Mouse (Mus musculus) heart, adult 2 months (tissue): Measurements from ENCODE around the gene Rbbp6. TPM values are rescaled to one million over a fixed set of nuclear protein-coding genes. Genes with fewer than 3 reads are reported as not detected.

Source experiments
- DNase-seq, 2 experiments: peaks; one replicate each; pipeline ENCODE4 v3.0.0; 2021
- H3K27ac ChIP-seq: fragments of 200-600 bp; 2 replicates; pipeline ENCODE4 v1.8.1; 2022
- H3K27me3 ChIP-seq: fragments of 200-500 bp; 2 replicates; pipeline ENCODE4 v1.6.1; 2012; ENCODE audit warnings: mild to moderate bottlenecking, low read length, inconsistent platforms, mixed read lengths; ENCODE audit not compliant: control insufficient read depth, insufficient read depth
- H3K36me3 ChIP-seq: fragments of 200-500 bp; 2 replicates; pipeline ENCODE4 v1.6.1; 2012; ENCODE audit warnings: low read length, inconsistent platforms; ENCODE audit not compliant: control insufficient read depth, insufficient read depth
- H3K4me1 ChIP-seq: fragments of 200-500 bp; 2 replicates; pipeline ENCODE4 v1.6.1; 2011; ENCODE audit warnings: low read length; ENCODE audit not compliant: control insufficient read depth, insufficient read depth
- H3K4me3 ChIP-seq: fragments of 200-600 bp; 2 replicates; pipeline ENCODE4 v1.8.1; 2022
- H3K79me2 ChIP-seq: fragments of 200-500 bp; replicated peaks from 2 replicates; pipeline ENCODE4 v1.6.1; 2012; ENCODE audit warnings: mild to moderate bottlenecking, inconsistent platforms, low read length, moderate library complexity, mixed read lengths; ENCODE audit not compliant: control insufficient read depth, insufficient read depth
- H3K9ac ChIP-seq: fragments of 200-500 bp; 2 replicates; pipeline ENCODE4 v1.6.1; 2012; ENCODE audit warnings: low read depth, mild to moderate bottlenecking, control low read depth, inconsistent platforms, low read length, mixed read lengths
- CTCF ChIP-seq: fragments of 200-600 bp; IDR thresholded peaks from 2 replicates; pipeline ENCODE4 v1.8.1; 2022; ENCODE audit warnings: antibody characterized with exemption, mild to moderate bottlenecking, moderate library complexity
- EP300 ChIP-seq: fragments of 200-500 bp; IDR thresholded peaks from 2 replicates; pipeline ENCODE4 v1.6.1; 2011; ENCODE audit warnings: low read depth, low read length, control low read depth; ENCODE audit not compliant: insufficient read depth
- POLR2A ChIP-seq: fragments of 200-500 bp; IDR thresholded peaks from 2 replicates; pipeline ENCODE4 v1.6.1; 2011; ENCODE audit warnings: mild to moderate bottlenecking, low read depth, low read length, control low read depth; ENCODE audit not compliant: insufficient read depth
- WGBS: fragments of 180-500 bp; shearing (Covaris S2); methylation state at CpG from one replicate; pipeline ENCODE4 v1.1.7; 2018; 5-methylcytosine and 5-hydroxymethylcytosine counted together
- intact Hi-C: fragments of 180-260 bp; cut with DNase I; formaldehyde crosslinking; loops from one replicate; pipeline ENCODE4 v1.15.1; 2025
- polyA plus RNA-seq: library from polyadenylated mRNA; depleted of rRNA; stranded (reverse); fragments of >200 nt; gene quantifications from 2 replicates; pipeline ENCODE4 v1.2.3, GENCODE M21; 2012
- total RNA-seq, 2 experiments: library from RNA; stranded (reverse); gene quantifications; 2 replicates each; pipeline ENCODE4 v1.2.3; 2021

Gene Rbbp6
- total and polyA plus RNA-seq, 3 experiments = 9.0 to 29.8 (median 28.9) TPM

- no peaks in the 10 kb centered on the region for H3K79me2 ChIP-seq
- no peak for DNase-seq
- no peaks in the 10 kb centered on the region for H3K4me1 ChIP-seq
- TF ChIP-seq POLR2A (no peak), CTCF (0 out of 2 replicates have a peak, but pooled peaks have one; percentile 21), EP300 (no peak)
- peaks cover 18% of the 10 kb centered on the region for H3K36me3 ChIP-seq
- 64% methylated on average over 3 of the region's 3 CpGs for WGBS
- no peak overlapping the region for H3K4me3 ChIP-seq
- intact Hi-C loops = no loop called here
- H3K27ac ChIP-seq = no peak overlapping the region
- H3K9ac ChIP-seq = no peak overlapping the region
- no peaks in the 10 kb centered on the region for H3K27me3 ChIP-seq
Measured at GRCm38 (mm10) chr7:122998189-122998588, 32.7 kb downstream of the Rbbp6 start.

- no peaks in the 10 kb centered on the region for H3K79me2 ChIP-seq
- no peaks in the 10 kb centered on the region for H3K4me1 ChIP-seq
- H3K27me3 ChIP-seq = no peaks in the 10 kb centered on the region
- DNase-seq = no peak
- TF ChIP-seq EP300 (no peak), CTCF (no peak), POLR2A (no peak)
- 69% methylated on average over 11 of the region's 11 CpGs for WGBS
- intact Hi-C loops = loop anchor here (5.0 kb wide), 1 partner anchor 182 kb away; no protein-coding TSS in a partner anchor
- H3K27ac ChIP-seq = no peak overlapping the region
- H3K9ac ChIP-seq = no peak overlapping the region
- no peak overlapping the region for H3K4me3 ChIP-seq
- H3K36me3 ChIP-seq = peaks cover 15% of the 10 kb centered on the region
Measured at GRCm38 (mm10) chr7:122999871-123000396, 34.4 kb downstream of the Rbbp6 start.

GRCm38 (mm10) chr7:123000796-123001195, 35.3 kb downstream of the Rbbp6 start:
- intact Hi-C loops = loop anchor here (5.0 kb wide), 1 partner anchor 182 kb away; no protein-coding TSS in a partner anchor
- H3K27me3 ChIP-seq = no peaks in the 10 kb centered on the region
- no peak for DNase-seq
- H3K36me3 ChIP-seq = peaks cover 15% of the 10 kb centered on the region
- TF ChIP-seq CTCF = no peak
- no peak for TF ChIP-seq EP300
- TF ChIP-seq POLR2A = no peak
- no peak overlapping the region for H3K9ac ChIP-seq
- 86% methylated on average over 16 of the region's 16 CpGs for WGBS
- no peaks in the 10 kb centered on the region for H3K79me2 ChIP-seq
- H3K4me3 ChIP-seq = no peak overlapping the region
- no peak overlapping the region for H3K27ac ChIP-seq
- H3K4me1 ChIP-seq = no peaks in the 10 kb centered on the region

- intact Hi-C loops = loop anchor here (5.0 kb wide), 1 partner anchor 181 kb away; no protein-coding TSS in a partner anchor
- H3K4me1 ChIP-seq = no peaks in the 10 kb centered on the region
- peaks cover 13% of the 10 kb centered on the region for H3K36me3 ChIP-seq
- no peak overlapping the region for H3K27ac ChIP-seq
- H3K4me3 ChIP-seq = no peak overlapping the region
- H3K27me3 ChIP-seq = no peaks in the 10 kb centered on the region
- TF ChIP-seq EP300 = no peak
- no peak for TF ChIP-seq POLR2A
- TF ChIP-seq CTCF = no peak
- 75% methylated on average over 20 of the region's 20 CpGs for WGBS
- no peak overlapping the region for H3K9ac ChIP-seq
- DNase-seq = peak; percentile 30 to 34
- H3K79me2 ChIP-seq = no peaks in the 10 kb centered on the region
Measured at GRCm38 (mm10) chr7:123001341-123002027, 36.0 kb downstream of the Rbbp6 start.

GRCm38 (mm10) chr7:123002028-123002410, 36.5 kb downstream of the Rbbp6 start:
- Histone ChIP-seq H3K9ac (no peak overlapping the region), H3K36me3 (peaks cover 11% of the 10 kb centered on the region), H3K4me3 (no peak overlapping the region), H3K27me3 (no peaks in the 10 kb centered on the region), H3K27ac (no peak overlapping the region), H3K79me2 (no peaks in the 10 kb centered on the region), H3K4me1 (no peaks in the 10 kb centered on the region)
- intact Hi-C loops = loop anchor here (5.0 kb wide), 1 partner anchor 180 kb away; no protein-coding TSS in a partner anchor
- DNase-seq = no peak
- WGBS = 90% methylated on average over 6 of the region's 6 CpGs
- TF ChIP-seq CTCF (no peak), EP300 (no peak), POLR2A (no peak)

GRCm38 (mm10) chr7:123003207-123003606, 37.7 kb downstream of the Rbbp6 start:
- 74% methylated on average over 4 of the region's 4 CpGs for WGBS
- Histone ChIP-seq H3K9ac (no peak overlapping the region), H3K4me3 (no peak overlapping the region), H3K27me3 (peaks cover 1% of the 10 kb centered on the region; the same call in 1 of the 2 replicates), H3K27ac (no peak overlapping the region), H3K36me3 (peaks cover 11% of the 10 kb centered on the region), H3K4me1 (no peaks in the 10 kb centered on the region), H3K79me2 (no peaks in the 10 kb centered on the region)
- TF ChIP-seq CTCF (no peak), EP300 (no peak), POLR2A (no peak)
- no peak for DNase-seq
- intact Hi-C loops = loop anchor here (5.0 kb wide), 1 partner anchor 179 kb away; no protein-coding TSS in a partner anchor
